Mouse (Mus musculus) MEL (cell line): ENCODE results near the gene Slc18a3. TPM values are rescaled to one million over a fixed set of nuclear protein-coding genes. Genes with fewer than 3 reads are reported as not detected.

ENCODE experiments used
- DNase-seq: peaks from one replicate; pipeline ENCODE4 v3.0.0; 2011; ENCODE audit warnings: low read depth, low spot score
- H3K27ac ChIP-seq: 2 replicates; pipeline ENCODE4 v1.5.1; 2012; ENCODE audit warnings: low read depth, mild to moderate bottlenecking, control low read depth, low read length, moderate library complexity; ENCODE audit not compliant: control insufficient read depth
- H3K27me3 ChIP-seq, 2 experiments: fragments of 150-350 bp in 1 of 2; sonication (generic) in 1 of 2; 2 replicates each; pipeline ENCODE4 v1.6.1; 2012; ENCODE audit warnings: low read length in 2 of 2, mild to moderate bottlenecking in 2 of 2, improper control_type of control experiment in 1 of 2, moderate library complexity in 1 of 2; ENCODE audit not compliant: insufficient read depth in 2 of 2, control insufficient read depth in 1 of 2
- H3K36me3 ChIP-seq, 2 experiments: 2 replicates each; pipeline ENCODE4 v1.6.1; 2012 to 2014; ENCODE audit warnings: low read length in 2 of 2, improper control_type of control experiment in 1 of 2, inconsistent platforms in 1 of 2, mild to moderate bottlenecking in 1 of 2; ENCODE audit not compliant: insufficient read depth in 2 of 2, control insufficient read depth in 1 of 2
- H3K4me1 ChIP-seq, 2 experiments: fragments of 150-350 bp in 1 of 2; sonication (generic) in 1 of 2; 2 replicates each; pipeline ENCODE4 v1.6.1; 2012; ENCODE audit warnings: low read length in 2 of 2, improper control_type of control experiment in 1 of 2, mild to moderate bottlenecking in 1 of 2; ENCODE audit not compliant: insufficient read depth in 2 of 2, control insufficient read depth in 1 of 2
- H3K4me3 ChIP-seq, 2 experiments: fragments of 150-350 bp in 1 of 2; sonication (generic) in 1 of 2; 2 replicates each; pipeline ENCODE4 v1.5.1; 2012; ENCODE audit warnings: low read depth in 2 of 2, low read length in 2 of 2, mild to moderate bottlenecking in 2 of 2, moderate library complexity in 2 of 2, control low read depth in 1 of 2, improper control_type of control experiment in 1 of 2; ENCODE audit not compliant: control insufficient read depth in 1 of 2, insufficient read depth in 1 of 2
- H3K79me2 ChIP-seq: 2 replicates; pipeline ENCODE4 v1.6.1; 2012; ENCODE audit warnings: mild to moderate bottlenecking, low read length, moderate library complexity; ENCODE audit not compliant: control insufficient read depth, poor library complexity, insufficient read depth
- H3K9ac ChIP-seq: 2 replicates; pipeline ENCODE4 v1.6.1; 2012; ENCODE audit warnings: low read depth, mild to moderate bottlenecking, control low read depth, low read length, moderate library complexity; ENCODE audit not compliant: control insufficient read depth, poor library complexity, severe bottlenecking
- H3K9me3 ChIP-seq: fragments of 150-350 bp; sonication (generic); replicated peaks from 2 replicates; pipeline ENCODE4 v1.6.1; 2012; ENCODE audit warnings: mild to moderate bottlenecking, low read length, improper control_type of control experiment, moderate library complexity; ENCODE audit not compliant: insufficient read depth
- BHLHE40 ChIP-seq: IDR thresholded peaks from 2 replicates; pipeline ENCODE4 v1.6.1; 2012; ENCODE audit warnings: low read depth, mild to moderate bottlenecking, inconsistent platforms, low read length, improper control_type of control experiment, borderline replicate concordance
- CHD2 ChIP-seq: IDR thresholded peaks from 2 replicates; pipeline ENCODE4 v1.6.1; 2011; ENCODE audit warnings: low read length, improper control_type of control experiment
- CTCF ChIP-seq, 3 experiments: IDR thresholded peaks in 2 of 3; conservative IDR thresholded peaks in 1 of 3; 2 replicates each; pipeline ENCODE4 v1.5.1; 2011 to 2012; ENCODE audit warnings: low read length in 3 of 3, low read depth in 2 of 3, mild to moderate bottlenecking in 2 of 3, improper control_type of control experiment in 1 of 3, inconsistent platforms in 1 of 3, mixed read lengths in 1 of 3, moderate library complexity in 1 of 3; ENCODE audit not compliant: control insufficient read depth in 1 of 3, insufficient read depth in 1 of 3, poor library complexity in 1 of 3, severe bottlenecking in 1 of 3
- EP300 ChIP-seq, 2 experiments: IDR thresholded peaks; 2 replicates each; pipeline ENCODE4 v1.6.1; 2011; ENCODE audit warnings: improper control_type of control experiment in 2 of 2, low read length in 2 of 2, low read depth in 1 of 2, mild to moderate bottlenecking in 1 of 2
- GATA1 ChIP-seq: IDR thresholded peaks from 2 replicates; pipeline ENCODE4 v1.6.1; 2011; ENCODE audit warnings: low read depth, low read length, improper control_type of control experiment
- JUND ChIP-seq: IDR thresholded peaks from 2 replicates; pipeline ENCODE4 v1.6.1; 2011; ENCODE audit warnings: low read depth, mild to moderate bottlenecking, improper control_type of control experiment, low read length
- KAT2A ChIP-seq: conservative IDR thresholded peaks from 2 replicates; pipeline ENCODE4 v1.6.1; 2012; ENCODE audit warnings: low read depth, low read length, improper control_type of control experiment, inconsistent platforms
- MAX ChIP-seq: IDR thresholded peaks from 2 replicates; pipeline ENCODE4 v1.6.1; 2011; ENCODE audit warnings: low read length, improper control_type of control experiment
- MAZ ChIP-seq: IDR thresholded peaks from 2 replicates; pipeline ENCODE4 v1.6.1; 2012; ENCODE audit warnings: low read depth, mild to moderate bottlenecking, inconsistent platforms, low read length, improper control_type of control experiment
- MEF2A ChIP-seq: IDR thresholded peaks from 2 replicates; pipeline ENCODE4 v1.6.1; 2014; ENCODE audit warnings: low read depth, mild to moderate bottlenecking, inconsistent platforms, low read length, improper control_type of control experiment; ENCODE audit not compliant: poor library complexity, insufficient replicate concordance, severe bottlenecking; ENCODE audit errors: extremely low read depth
- MYC ChIP-seq: IDR thresholded peaks from 2 replicates; pipeline ENCODE4 v1.6.1; 2011; ENCODE audit warnings: low read depth, mild to moderate bottlenecking, low read length, improper control_type of control experiment, moderate library complexity
- NRF1 ChIP-seq: IDR thresholded peaks from 2 replicates; pipeline ENCODE4 v1.6.1; 2014; ENCODE audit warnings: low read depth, mild to moderate bottlenecking, inconsistent platforms, low read length, improper control_type of control experiment, moderate library complexity; ENCODE audit not compliant: poor library complexity, insufficient read depth, severe bottlenecking
- POLR2A ChIP-seq, 2 experiments: IDR thresholded peaks; 2 replicates each; pipeline ENCODE4 v1.6.1; 2011 to 2012; ENCODE audit warnings: low read length in 2 of 2, mild to moderate bottlenecking in 2 of 2, control low read depth in 1 of 2, improper control_type of control experiment in 1 of 2, low read depth in 1 of 2, moderate library complexity in 1 of 2; ENCODE audit not compliant: control insufficient read depth in 1 of 2, insufficient read depth in 1 of 2, poor library complexity in 1 of 2
- POLR2AphosphoS2 ChIP-seq: IDR thresholded peaks from 2 replicates; pipeline ENCODE4 v1.6.1; 2011; ENCODE audit warnings: low read length, improper control_type of control experiment
- TAL1 ChIP-seq: IDR thresholded peaks from 2 replicates; pipeline ENCODE4 v1.6.1; 2012; ENCODE audit warnings: mild to moderate bottlenecking, inconsistent platforms, low read length, moderate library complexity, mixed read lengths
- TBP ChIP-seq: IDR thresholded peaks from 2 replicates; pipeline ENCODE4 v1.8.0; 2011; ENCODE audit warnings: low read depth, low read length, improper control_type of control experiment
- USF2 ChIP-seq, 2 experiments: IDR thresholded peaks; 2 replicates each; pipeline ENCODE4 v1.6.1; 2011 to 2012; ENCODE audit warnings: improper control_type of control experiment in 2 of 2, low read length in 2 of 2, borderline replicate concordance in 1 of 2, inconsistent platforms in 1 of 2, low read depth in 1 of 2, mild to moderate bottlenecking in 1 of 2; ENCODE audit not compliant: insufficient read depth in 1 of 2
- ZNF384 ChIP-seq: IDR thresholded peaks from 2 replicates; pipeline ENCODE4 v1.6.1; 2012; ENCODE audit warnings: low read depth, mild to moderate bottlenecking, inconsistent platforms, low read length, improper control_type of control experiment
- polyA plus RNA-seq, 2 experiments: library from polyadenylated mRNA; stranded (reverse) in 1 of 2; unstranded in 1 of 2; fragments of >175 nt in 1 of 2; fragments of >200 nt in 1 of 2; gene quantifications; 2 replicates each; pipeline versions ENCODE4 v1.2.1 to v1.2.4; 2012; ENCODE audit warnings: low replicate concordance in 2 of 2, low read depth in 1 of 2; ENCODE audit not compliant: insufficient read length in 2 of 2, insufficient read depth in 1 of 2, missing spikeins in 1 of 2
- total RNA-seq: library from RNA; depleted of rRNA; stranded (reverse); fragments of 300-350 nt; gene quantifications from 2 replicates; pipeline ENCODE4 v1.2.3, GENCODE M21; 2012

Slc18a3 gene
- total and polyA plus RNA-seq, 3 experiments = not detected

DNA sequence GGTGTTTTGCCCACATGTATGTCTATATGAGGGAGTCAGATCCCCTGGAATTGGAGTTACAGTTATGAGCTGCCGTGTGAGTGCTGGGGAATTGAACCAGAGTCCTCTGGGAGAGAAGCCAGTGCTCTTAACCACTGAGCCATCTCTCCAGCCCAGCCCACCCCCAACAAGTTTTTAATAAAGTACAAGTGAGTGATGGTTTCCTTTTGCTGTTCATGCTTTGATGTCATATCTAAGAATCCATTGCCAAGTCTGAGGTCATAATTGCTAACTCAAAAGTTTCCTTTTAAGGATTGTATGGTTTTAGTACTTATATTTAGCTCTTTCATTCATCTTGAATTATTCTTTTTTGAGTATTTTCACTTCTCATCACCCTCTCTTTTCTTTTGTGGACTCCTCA is 39.2 kb upstream of the Slc18a3 start:
- Histone ChIP-seq H3K27me3 (no peaks in the 10 kb centered on the region), H3K36me3 (peaks cover 0 to 15% of the 10 kb centered on the region in 2 experiments; a peak in 2 of 4 replicates), H3K4me3 (no peak overlapping the region), H3K4me1 (peaks cover 9 to 31% of the 10 kb centered on the region in 2 experiments; a peak in 3 of 4 replicates), H3K79me2 (no peaks in the 10 kb centered on the region), H3K9me3 (no peaks in the 10 kb centered on the region), H3K27ac (no peak overlapping the region), H3K9ac (no peak overlapping the region)
- TF ChIP-seq TBP (peak; percentile 72), MEF2A (no peak)
- TF ChIP-seq, all 39 proteins: peak for 1
- DNase-seq = no peak

DNA sequence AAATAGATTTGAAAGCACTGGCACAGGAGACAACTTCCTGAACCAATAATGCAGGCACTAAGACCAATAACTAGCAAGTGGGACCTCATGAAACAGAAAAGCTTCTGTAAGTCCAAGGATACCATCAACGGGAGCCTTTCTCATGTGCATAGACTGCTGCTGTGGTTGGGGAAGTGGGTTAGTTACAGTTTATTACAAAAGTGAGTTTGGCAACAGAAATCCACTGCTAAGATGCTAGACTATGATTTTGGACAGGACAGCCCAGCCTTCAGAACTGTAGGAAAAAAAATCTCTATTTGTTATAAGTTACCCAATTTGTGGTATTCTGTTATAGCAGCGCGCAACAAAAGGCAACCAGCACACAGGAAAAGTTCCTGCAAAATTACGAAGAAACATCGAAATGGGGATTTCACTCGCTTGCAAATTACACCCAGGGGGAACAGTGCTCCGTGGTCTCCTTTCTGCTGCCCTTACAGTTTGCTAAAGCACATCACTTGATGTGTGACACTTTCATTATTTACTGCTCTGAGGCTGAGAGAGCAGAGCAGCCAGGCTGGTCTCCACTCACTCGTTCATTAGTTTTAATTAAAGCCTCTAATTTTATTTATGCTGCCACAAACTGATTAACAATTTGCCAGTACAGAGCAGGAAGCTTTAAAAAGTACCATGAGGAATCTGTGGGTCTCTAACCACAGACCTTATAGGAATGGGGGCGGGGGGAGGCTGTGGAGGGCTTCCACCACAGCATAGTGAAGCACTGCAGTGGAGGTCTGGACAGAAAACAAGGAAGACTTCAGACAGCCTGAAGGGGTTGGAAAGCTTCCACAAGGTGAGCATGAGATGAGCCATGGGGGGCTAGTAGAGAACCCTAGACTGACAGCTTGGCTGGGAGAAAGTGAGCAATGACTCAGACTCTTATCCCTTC is 38.4 kb upstream of the Slc18a3 start:
- no peaks in the 10 kb centered on the region for H3K9me3 ChIP-seq
- no peak for TF ChIP-seq TAL1
- TF ChIP-seq JUND = no peak
- TF ChIP-seq MAX = no peak
- no peak for TF ChIP-seq BHLHE40
- TF ChIP-seq ZNF384 = no peak
- TF ChIP-seq MEF2A = no peak
- TF ChIP-seq POLR2A (IDR thresholded peaks at IDR 0.05; ENCODE audit: control insufficient read depth in 1 of 2, insufficient read depth in 1 of 2, low read depth in 1 of 2, low read length in 2 of 2, poor library complexity in 1 of 2) = no peak
- TF ChIP-seq NRF1 = no peak
- no peak for TF ChIP-seq EP300 (IDR thresholded peaks at IDR 0.05; ENCODE audit: low read depth in 1 of 2, low read length in 2 of 2)
- no peak for TF ChIP-seq CHD2
- peaks cover 0 to 15% of the 10 kb centered on the region in 2 experiments; a peak in 2 of 4 replicates for H3K36me3 ChIP-seq
- H3K27ac ChIP-seq = no peak overlapping the region
- H3K79me2 ChIP-seq = no peaks in the 10 kb centered on the region
- H3K9ac ChIP-seq = no peak overlapping the region
- no peak for DNase-seq
- H3K4me1 ChIP-seq = peaks cover 9 to 28% of the 10 kb centered on the region in 2 experiments; a peak in 3 of 4 replicates
- no peak overlapping the region for H3K4me3 ChIP-seq
- H3K27me3 ChIP-seq = no peaks in the 10 kb centered on the region

DNA sequence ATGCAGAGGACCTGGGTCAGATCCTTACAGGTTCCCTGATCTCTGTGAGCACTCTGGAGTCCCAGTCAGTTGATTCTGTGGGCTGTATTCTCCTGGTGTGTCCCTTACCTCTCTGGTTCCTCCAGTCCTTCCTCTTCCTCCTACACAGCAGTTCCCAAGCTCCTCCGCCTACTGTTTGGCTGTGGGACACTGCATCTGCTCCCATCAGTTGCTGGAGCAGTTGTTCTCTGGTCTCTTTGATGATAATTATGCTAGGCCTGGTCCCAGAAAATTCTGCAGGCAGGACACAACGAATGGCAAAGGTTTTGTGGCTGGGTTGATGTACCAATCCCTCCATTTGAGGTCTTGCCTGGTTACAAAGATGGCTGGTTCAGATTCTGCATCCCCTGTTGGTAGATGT is 36.7 kb upstream of the Slc18a3 start:
- no peaks in the 10 kb centered on the region for H3K27me3 ChIP-seq
- H3K36me3 ChIP-seq = peaks cover 0 to 13% of the 10 kb centered on the region in 2 experiments; a peak in 2 of 4 replicates
- no peak overlapping the region for H3K27ac ChIP-seq
- H3K4me1 ChIP-seq = peaks cover 10 to 21% of the 10 kb centered on the region in 2 experiments
- no peak for TF ChIP-seq JUND
- TF ChIP-seq CTCF (IDR thresholded peaks at IDR 0.05 in 2 of 3, conservative IDR thresholded peaks at IDR 0.05 in 1 of 3; ENCODE audit: control insufficient read depth in 1 of 3, insufficient read depth in 1 of 3, low read depth in 2 of 3, low read length in 3 of 3, poor library complexity in 1 of 3, severe bottlenecking in 1 of 3) = no peak
- TF ChIP-seq EP300 (IDR thresholded peaks at IDR 0.05; ENCODE audit: low read depth in 1 of 2, low read length in 2 of 2) = no peak
- no peak for TF ChIP-seq MAZ
- TF ChIP-seq MYC = no peak
- no peak for TF ChIP-seq ZNF384
- no peak for TF ChIP-seq POLR2A (IDR thresholded peaks at IDR 0.05; ENCODE audit: control insufficient read depth in 1 of 2, insufficient read depth in 1 of 2, low read depth in 1 of 2, low read length in 2 of 2, poor library complexity in 1 of 2)
- TF ChIP-seq USF2 (IDR thresholded peaks at IDR 0.05; ENCODE audit: borderline replicate concordance in 1 of 2, insufficient read depth in 1 of 2, low read depth in 1 of 2, low read length in 2 of 2) = no peak
- TF ChIP-seq GATA1 = no peak
- TF ChIP-seq POLR2AphosphoS2 = no peak
- TF ChIP-seq KAT2A = no peak
- H3K9ac ChIP-seq = no peak overlapping the region
- no peak for DNase-seq
- H3K9me3 ChIP-seq = no peaks in the 10 kb centered on the region
- no peak overlapping the region for H3K4me3 ChIP-seq
- no peaks in the 10 kb centered on the region for H3K79me2 ChIP-seq
